Mouse (Mus musculus) hindbrain, embryonic 11.5 days (tissue): Measurements from ENCODE around the gene Amhr2. TPM values are rescaled to one million over a fixed set of nuclear protein-coding genes. Genes with fewer than 3 reads are reported as not detected.

Experiments used
- ATAC-seq: fragments of 200-750 bp; cut with Nextera tagmentation; 2 replicates; pipeline ENCODE4 v1.8.0; 2017; ENCODE audit warnings: mild to moderate bottlenecking, moderate TSS enrichment, moderate library complexity; ENCODE audit not compliant: low FRiP score
- DNase-seq: peaks from one replicate; pipeline ENCODE4 v3.0.0-alpha.2; 2015; ENCODE audit warnings: low spot score
- H3K27ac ChIP-seq: fragments of 300-500 bp; sonication (generic); 2 replicates; pipeline ENCODE4 v1.5.1; 2014; ENCODE audit warnings: mild to moderate bottlenecking, low read depth, low read length
- H3K27me3 ChIP-seq: fragments of 300-500 bp; sonication (generic); 2 replicates; pipeline ENCODE4 v1.6.1; 2014; ENCODE audit warnings: mild to moderate bottlenecking, low read length, moderate library complexity, mixed read lengths; ENCODE audit not compliant: control insufficient read depth, insufficient read depth
- H3K36me3 ChIP-seq: fragments of 300-500 bp; sonication (generic); 2 replicates; pipeline ENCODE4 v1.6.1; 2014; ENCODE audit warnings: mild to moderate bottlenecking, low read length, moderate library complexity, mixed read lengths; ENCODE audit not compliant: control insufficient read depth, insufficient read depth
- H3K4me1 ChIP-seq: fragments of 300-500 bp; sonication (generic); replicated peaks from 2 replicates; pipeline ENCODE4 v1.6.1; 2014; ENCODE audit warnings: low read length, mixed read lengths; ENCODE audit not compliant: control insufficient read depth, insufficient read depth
- H3K4me2 ChIP-seq: fragments of 300-500 bp; sonication (generic); replicated peaks from 2 replicates; pipeline ENCODE4 v1.6.1; 2014; ENCODE audit warnings: mild to moderate bottlenecking, low read depth, low read length
- H3K4me3 ChIP-seq: fragments of 300-500 bp; sonication (generic); 2 replicates; pipeline ENCODE4 v1.5.1; 2014; ENCODE audit warnings: low read depth, low read length
- H3K9ac ChIP-seq: fragments of 300-500 bp; sonication (generic); 2 replicates; pipeline ENCODE4 v1.6.1; 2014; ENCODE audit warnings: low read depth, low read length
- H3K9me3 ChIP-seq: fragments of 300-500 bp; sonication (generic); 2 replicates; pipeline ENCODE4 v1.6.1; 2016; ENCODE audit warnings: low read length; ENCODE audit not compliant: control insufficient read depth
- WGBS: fragments of 180-500 bp; shearing (Covaris S2); extraction: QIAGEN DNeasy Blood & Tissue Kit; methylation state at CpG from one replicate; pipeline ENCODE4 v1.1.7; 2014; 5-methylcytosine and 5-hydroxymethylcytosine counted together
- polyA plus RNA-seq: library from polyadenylated mRNA; unstranded; fragments of >200 nt; fragmentation: Nextera tagmentation; extraction: Ambion mirVana; gene quantifications from 2 replicates; pipeline ENCODE4 v1.2.1, GENCODE M21; 2014

Gene Amhr2
- polyA plus RNA-seq, result 0.28 and 0.46 TPM in 2 replicates

DNA sequence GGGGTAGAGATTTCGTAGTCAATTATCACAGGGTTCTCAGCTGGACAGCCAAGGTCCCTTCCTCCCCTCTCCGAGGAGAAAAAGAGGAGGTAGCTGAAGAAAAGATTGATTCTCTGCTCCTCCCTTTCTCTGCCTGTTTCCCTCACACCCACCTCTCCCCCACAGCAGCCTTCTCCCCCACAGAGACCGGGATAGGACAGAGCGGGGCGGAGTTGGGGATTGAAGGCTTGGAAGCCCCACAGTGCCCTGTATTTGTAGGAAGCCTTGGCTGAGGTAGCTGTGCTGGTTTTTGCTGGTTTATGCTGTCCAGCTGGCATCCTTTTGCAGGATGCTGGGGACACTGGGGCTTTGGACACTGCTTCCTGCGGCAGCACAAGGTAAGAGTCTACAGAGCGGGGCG is at the start of gene Amhr2:
Gene Amhr2, plus strand, starts transcription at position 222 of the 400 bp plus-strand sequence.
- Histone ChIP-seq H3K36me3 (no peaks in the 10 kb centered on the region), H3K4me1 (no peaks in the 10 kb centered on the region), H3K27ac (no peak within 1 kb of the TSS), H3K9me3 (no peaks in the 10 kb centered on the region), H3K4me3 (no peak within 1 kb of the TSS), H3K4me2 (no peak within 1 kb of the TSS), H3K9ac (no peak within 1 kb of the TSS), H3K27me3 (no peaks in the 10 kb centered on the region)
- WGBS, result 70% methylated on average over 8 of the region's 8 CpGs
- no peak for ATAC-seq
- DNase-seq, result no peak

GRCm38 (mm10) chr15:102398629-102399028 is 46.5 kb upstream of the Amhr2 start:
- Histone ChIP-seq H3K9ac (no peak overlapping the region), H3K4me3 (no peak overlapping the region), H3K27me3 (no peaks in the 10 kb centered on the region), H3K4me2 (no peak overlapping the region), H3K36me3 (no peaks in the 10 kb centered on the region), H3K4me1 (no peaks in the 10 kb centered on the region; the same call in 1 of the 2 replicates), H3K9me3 (no peaks in the 10 kb centered on the region), H3K27ac (no peak overlapping the region)
- WGBS, result 23% methylated on average over 5 of the region's 5 CpGs
- DNase-seq (no peak), ATAC-seq (no peak)

- H3K4me3 ChIP-seq, result peak overlapping the region; percentile 37
- H3K9me3 ChIP-seq, result no peaks in the 10 kb centered on the region
- H3K27ac ChIP-seq, result 0 out of 2 replicates have a peak overlapping the region, but pooled peaks have one; percentile 27
- H3K36me3 ChIP-seq, result no peaks in the 10 kb centered on the region
- peak overlapping the region; percentile 80 for H3K4me2 ChIP-seq
- peak; percentile 75 for DNase-seq
- H3K4me1 ChIP-seq, result no peaks in the 10 kb centered on the region; the same call in 1 of the 2 replicates
- H3K9ac ChIP-seq, result peak overlapping the region; percentile 63
- WGBS, result 4% methylated on average over 34 of the region's 34 CpGs
- peak; percentile 68 for ATAC-seq
- H3K27me3 ChIP-seq, result no peaks in the 10 kb centered on the region
Measured at GRCm38 (mm10) chr15:102399229-102400221, 45.6 kb upstream of the Amhr2 start.

GRCm38 (mm10) chr15:102400476-102401045 is 44.6 kb upstream of the Amhr2 start:
- H3K9me3 ChIP-seq, result no peaks in the 10 kb centered on the region
- WGBS, result 82% methylated on average over 10 of the region's 10 CpGs
- no peak overlapping the region for H3K27ac ChIP-seq
- H3K4me3 ChIP-seq, result no peak overlapping the region
- no peaks in the 10 kb centered on the region for H3K27me3 ChIP-seq
- no peaks in the 10 kb centered on the region for H3K36me3 ChIP-seq
- H3K9ac ChIP-seq, result no peak overlapping the region
- no peaks in the 10 kb centered on the region; the same call in 1 of the 2 replicates for H3K4me1 ChIP-seq
- DNase-seq, result no peak
- no peak for ATAC-seq
- no peak overlapping the region for H3K4me2 ChIP-seq

- H3K9me3 ChIP-seq, result no peaks in the 10 kb centered on the region
- H3K27me3 ChIP-seq, result no peaks in the 10 kb centered on the region
- no peak overlapping the region for H3K4me3 ChIP-seq
- no peak overlapping the region for H3K27ac ChIP-seq
- no peak overlapping the region for H3K9ac ChIP-seq
- no peaks in the 10 kb centered on the region; the same call in 1 of the 2 replicates for H3K4me1 ChIP-seq
- DNase-seq, result no peak
- no peaks in the 10 kb centered on the region for H3K36me3 ChIP-seq
- ATAC-seq, result no peak
- H3K4me2 ChIP-seq, result no peak overlapping the region
- 67% methylated on average over 2 of the region's 2 CpGs for WGBS
Measured at GRCm38 (mm10) chr15:102401278-102401677, 43.9 kb upstream of the Amhr2 start.

DNA sequence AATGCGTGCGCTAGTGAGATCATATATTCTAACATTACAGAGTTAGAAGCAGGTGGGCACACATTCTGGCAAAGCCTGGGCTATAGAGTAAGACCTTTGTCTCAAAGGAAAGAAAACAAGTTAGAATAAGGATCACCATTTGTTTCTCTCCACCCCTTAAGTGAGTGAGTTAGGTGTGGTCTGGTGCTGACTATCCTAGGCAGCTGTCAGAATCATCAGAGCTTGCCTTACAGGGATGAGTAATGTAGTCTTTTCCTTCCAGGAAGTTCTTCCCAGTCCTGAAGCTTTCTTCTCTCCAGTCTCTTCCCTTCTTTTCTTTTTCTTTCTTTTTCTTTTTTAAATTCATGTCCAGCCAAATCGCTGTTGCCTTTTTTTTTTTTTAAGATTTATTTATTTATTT is 43.0 kb upstream of the Amhr2 start:
- 97% methylated on average over 3 of the region's 3 CpGs for WGBS
- Histone ChIP-seq H3K4me2 (no peak overlapping the region), H3K9me3 (no peaks in the 10 kb centered on the region), H3K27me3 (no peaks in the 10 kb centered on the region), H3K9ac (no peak overlapping the region), H3K27ac (no peak overlapping the region), H3K4me1 (peaks cover 1% of the 10 kb centered on the region; the same call in 1 of the 2 replicates), H3K36me3 (no peaks in the 10 kb centered on the region), H3K4me3 (no peak overlapping the region)
- DNase-seq (no peak), ATAC-seq (no peak)

DNA sequence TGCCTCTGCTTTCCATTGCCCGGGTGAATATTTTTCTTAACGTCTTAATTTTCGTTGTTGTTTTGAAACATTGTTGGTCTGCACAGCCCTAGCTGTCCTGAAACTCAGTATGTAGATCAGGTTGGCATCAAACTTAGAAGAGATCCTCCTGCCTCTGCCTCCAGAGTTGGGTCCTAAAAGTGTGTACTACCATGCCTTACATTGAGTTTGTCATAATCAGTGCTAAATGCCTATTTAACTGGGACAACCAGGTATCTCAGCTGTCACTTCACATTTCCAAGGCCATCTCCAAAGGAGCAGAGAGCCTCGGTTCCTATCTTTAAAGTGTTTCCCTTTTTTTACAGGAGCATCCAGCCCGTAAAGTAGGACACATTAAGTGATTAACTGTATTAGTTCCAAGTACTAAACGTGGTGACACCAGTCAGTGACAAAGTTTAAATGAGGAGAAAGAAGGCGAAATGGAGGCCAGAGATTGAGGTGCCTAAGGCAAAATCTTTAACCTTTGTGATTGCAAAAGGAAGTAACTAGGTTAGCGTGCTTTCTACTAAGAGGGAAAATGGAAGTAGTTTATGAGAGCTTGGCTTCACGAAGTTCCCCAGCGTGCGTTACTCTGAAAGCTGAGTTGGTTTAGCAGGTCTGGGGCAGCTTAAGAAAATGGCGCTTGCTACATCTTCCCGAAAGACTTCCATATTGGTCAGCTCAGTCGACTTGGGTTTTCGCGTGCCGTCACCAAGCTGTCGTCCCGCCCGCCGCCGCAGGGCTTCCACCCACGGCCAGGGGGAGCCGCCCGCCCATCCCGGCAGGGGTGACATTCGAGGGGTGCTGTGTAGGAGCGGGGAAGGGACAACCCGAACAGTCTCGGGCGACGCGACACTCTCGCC is 40.3 kb upstream of the Amhr2 start:
- H3K9ac ChIP-seq, result peak overlapping the region; percentile 55
- H3K4me3 ChIP-seq, result peak overlapping the region; percentile 41
- H3K4me2 ChIP-seq, result peak overlapping the region; percentile 41
- H3K36me3 ChIP-seq, result peaks cover 16% of the 10 kb centered on the region
- H3K27me3 ChIP-seq, result no peaks in the 10 kb centered on the region
- WGBS, result 17% methylated on average over 34 of the region's 34 CpGs
- no peak for ATAC-seq
- H3K27ac ChIP-seq, result peak overlapping the region; percentile 94
- no peak for DNase-seq
- H3K4me1 ChIP-seq, result peaks cover 2% of the 10 kb centered on the region; the same call in 1 of the 2 replicates
- no peaks in the 10 kb centered on the region for H3K9me3 ChIP-seq
